Mouse (Mus musculus) MEL (cell line): ENCODE results near the gene Ppif. TPM values are rescaled to one million over a fixed set of nuclear protein-coding genes. Genes with fewer than 3 reads are reported as not detected.

Source experiments
- DNase-seq: peaks from one replicate; pipeline ENCODE4 v3.0.0; 2011; ENCODE audit warnings: low read depth, low spot score
- H3K27ac ChIP-seq: 2 replicates; pipeline ENCODE4 v1.5.1; 2012; ENCODE audit warnings: low read depth, mild to moderate bottlenecking, control low read depth, low read length, moderate library complexity; ENCODE audit not compliant: control insufficient read depth
- H3K27me3 ChIP-seq, 2 experiments: fragments of 150-350 bp in 1 of 2; sonication (generic) in 1 of 2; 2 replicates each; pipeline ENCODE4 v1.6.1; 2012; ENCODE audit warnings: low read length in 2 of 2, mild to moderate bottlenecking in 2 of 2, improper control_type of control experiment in 1 of 2, moderate library complexity in 1 of 2; ENCODE audit not compliant: insufficient read depth in 2 of 2, control insufficient read depth in 1 of 2
- H3K36me3 ChIP-seq, 2 experiments: 2 replicates each; pipeline ENCODE4 v1.6.1; 2012 to 2014; ENCODE audit warnings: low read length in 2 of 2, improper control_type of control experiment in 1 of 2, inconsistent platforms in 1 of 2, mild to moderate bottlenecking in 1 of 2; ENCODE audit not compliant: insufficient read depth in 2 of 2, control insufficient read depth in 1 of 2
- H3K4me1 ChIP-seq, 2 experiments: fragments of 150-350 bp in 1 of 2; sonication (generic) in 1 of 2; 2 replicates each; pipeline ENCODE4 v1.6.1; 2012; ENCODE audit warnings: low read length in 2 of 2, improper control_type of control experiment in 1 of 2, mild to moderate bottlenecking in 1 of 2; ENCODE audit not compliant: insufficient read depth in 2 of 2, control insufficient read depth in 1 of 2
- H3K4me3 ChIP-seq, 2 experiments: fragments of 150-350 bp in 1 of 2; sonication (generic) in 1 of 2; 2 replicates each; pipeline ENCODE4 v1.5.1; 2012; ENCODE audit warnings: low read depth in 2 of 2, low read length in 2 of 2, mild to moderate bottlenecking in 2 of 2, moderate library complexity in 2 of 2, control low read depth in 1 of 2, improper control_type of control experiment in 1 of 2; ENCODE audit not compliant: control insufficient read depth in 1 of 2, insufficient read depth in 1 of 2
- H3K79me2 ChIP-seq: 2 replicates; pipeline ENCODE4 v1.6.1; 2012; ENCODE audit warnings: mild to moderate bottlenecking, low read length, moderate library complexity; ENCODE audit not compliant: control insufficient read depth, poor library complexity, insufficient read depth
- H3K9ac ChIP-seq: 2 replicates; pipeline ENCODE4 v1.6.1; 2012; ENCODE audit warnings: low read depth, mild to moderate bottlenecking, control low read depth, low read length, moderate library complexity; ENCODE audit not compliant: control insufficient read depth, poor library complexity, severe bottlenecking
- H3K9me3 ChIP-seq: fragments of 150-350 bp; sonication (generic); replicated peaks from 2 replicates; pipeline ENCODE4 v1.6.1; 2012; ENCODE audit warnings: mild to moderate bottlenecking, low read length, improper control_type of control experiment, moderate library complexity; ENCODE audit not compliant: insufficient read depth
- CHD2 ChIP-seq: IDR thresholded peaks from 2 replicates; pipeline ENCODE4 v1.6.1; 2011; ENCODE audit warnings: low read length, improper control_type of control experiment
- CTCF ChIP-seq, 3 experiments: IDR thresholded peaks in 2 of 3; conservative IDR thresholded peaks in 1 of 3; 2 replicates each; pipeline ENCODE4 v1.5.1; 2011 to 2012; ENCODE audit warnings: low read length in 3 of 3, low read depth in 2 of 3, mild to moderate bottlenecking in 2 of 3, improper control_type of control experiment in 1 of 3, inconsistent platforms in 1 of 3, mixed read lengths in 1 of 3, moderate library complexity in 1 of 3; ENCODE audit not compliant: control insufficient read depth in 1 of 3, insufficient read depth in 1 of 3, poor library complexity in 1 of 3, severe bottlenecking in 1 of 3
- E2F4 ChIP-seq: IDR thresholded peaks from 2 replicates; pipeline ENCODE4 v1.6.1; 2011; ENCODE audit warnings: low read depth, low read length, improper control_type of control experiment, borderline replicate concordance
- ELF1 ChIP-seq: IDR thresholded peaks from 2 replicates; pipeline ENCODE4 v1.6.1; 2014; ENCODE audit warnings: low read depth, mild to moderate bottlenecking, inconsistent platforms, low read length, improper control_type of control experiment, moderate library complexity
- ETS1 ChIP-seq: IDR thresholded peaks from 2 replicates; pipeline ENCODE4 v1.6.1; 2012; ENCODE audit warnings: low read depth, mild to moderate bottlenecking, inconsistent platforms, low read length, improper control_type of control experiment, moderate library complexity
- MAZ ChIP-seq: IDR thresholded peaks from 2 replicates; pipeline ENCODE4 v1.6.1; 2012; ENCODE audit warnings: low read depth, mild to moderate bottlenecking, inconsistent platforms, low read length, improper control_type of control experiment
- MEF2A ChIP-seq: IDR thresholded peaks from 2 replicates; pipeline ENCODE4 v1.6.1; 2014; ENCODE audit warnings: low read depth, mild to moderate bottlenecking, inconsistent platforms, low read length, improper control_type of control experiment; ENCODE audit not compliant: poor library complexity, insufficient replicate concordance, severe bottlenecking; ENCODE audit errors: extremely low read depth
- POLR2AphosphoS2 ChIP-seq: IDR thresholded peaks from 2 replicates; pipeline ENCODE4 v1.6.1; 2011; ENCODE audit warnings: low read length, improper control_type of control experiment
- RAD21 ChIP-seq: IDR thresholded peaks from 2 replicates; pipeline ENCODE4 v1.6.1; 2011; ENCODE audit warnings: mild to moderate bottlenecking, low read depth, low read length, improper control_type of control experiment
- RCOR1 ChIP-seq: IDR thresholded peaks from 2 replicates; pipeline ENCODE4 v1.6.1; 2012; ENCODE audit warnings: low read depth, mild to moderate bottlenecking, inconsistent platforms, low read length, improper control_type of control experiment
- SMC3 ChIP-seq: IDR thresholded peaks from 2 replicates; pipeline ENCODE4 v1.6.1; 2011; ENCODE audit warnings: low read depth, low read length, improper control_type of control experiment
- UBTF ChIP-seq: IDR thresholded peaks from 2 replicates; pipeline ENCODE4 v1.6.1; 2012; ENCODE audit warnings: low read depth, mild to moderate bottlenecking, inconsistent platforms, low read length, improper control_type of control experiment, moderate library complexity, borderline replicate concordance; ENCODE audit not compliant: insufficient read depth
- USF1 ChIP-seq: IDR thresholded peaks from 2 replicates; pipeline ENCODE4 v1.6.1; 2014; ENCODE audit warnings: low read depth, mild to moderate bottlenecking, inconsistent platforms, low read length, improper control_type of control experiment, moderate library complexity
- USF2 ChIP-seq, 2 experiments: IDR thresholded peaks; 2 replicates each; pipeline ENCODE4 v1.6.1; 2011 to 2012; ENCODE audit warnings: improper control_type of control experiment in 2 of 2, low read length in 2 of 2, borderline replicate concordance in 1 of 2, inconsistent platforms in 1 of 2, low read depth in 1 of 2, mild to moderate bottlenecking in 1 of 2; ENCODE audit not compliant: insufficient read depth in 1 of 2
- ZC3H11A ChIP-seq: IDR thresholded peaks from 2 replicates; pipeline ENCODE4 v1.6.1; 2012; ENCODE audit warnings: low read depth, mild to moderate bottlenecking, inconsistent platforms, low read length, improper control_type of control experiment
- ZMIZ1 ChIP-seq: IDR thresholded peaks from 2 replicates; pipeline ENCODE4 v1.6.1; 2012; ENCODE audit warnings: low read depth, mild to moderate bottlenecking, inconsistent platforms, low read length, improper control_type of control experiment, moderate library complexity
- polyA plus RNA-seq, 2 experiments: library from polyadenylated mRNA; stranded (reverse) in 1 of 2; unstranded in 1 of 2; fragments of >175 nt in 1 of 2; fragments of >200 nt in 1 of 2; gene quantifications; 2 replicates each; pipeline versions ENCODE4 v1.2.1 to v1.2.4; 2012; ENCODE audit warnings: low replicate concordance in 2 of 2, low read depth in 1 of 2; ENCODE audit not compliant: insufficient read length in 2 of 2, insufficient read depth in 1 of 2, missing spikeins in 1 of 2
- total RNA-seq: library from RNA; depleted of rRNA; stranded (reverse); fragments of 300-350 nt; gene quantifications from 2 replicates; pipeline ENCODE4 v1.2.3, GENCODE M21; 2012

Gene Ppif
- total and polyA plus RNA-seq, 3 experiments, result 71.0 to 128 (median 127) TPM

- Histone ChIP-seq H3K36me3 (no peaks in the 10 kb centered on the region), H3K27me3 (no peaks in the 10 kb centered on the region), H3K4me1 (no peaks in the 10 kb centered on the region), H3K9me3 (no peaks in the 10 kb centered on the region), H3K4me3 (no peak overlapping the region), H3K9ac (no peak overlapping the region), H3K79me2 (no peaks in the 10 kb centered on the region), H3K27ac (no peak overlapping the region)
- DNase-seq, result no peak
- TF ChIP-seq E2F4 (no peak), ZMIZ1 (no peak), CHD2 (no peak), POLR2AphosphoS2 (no peak), MEF2A (no peak), ETS1 (no peak), USF2 (IDR thresholded peaks at IDR 0.05; ENCODE audit: borderline replicate concordance in 1 of 2, insufficient read depth in 1 of 2, low read depth in 1 of 2, low read length in 2 of 2) (no peak)
Observed at GRCm38 (mm10) chr14:25725032-25725497, 31.1 kb downstream of the Ppif start.

GRCm38 (mm10) chr14:25725690-25726089 is 31.7 kb downstream of the Ppif start:
- Histone ChIP-seq H3K36me3 (no peaks in the 10 kb centered on the region), H3K27ac (no peak overlapping the region), H3K9me3 (no peaks in the 10 kb centered on the region)

GRCm38 (mm10) chr14:25726226-25727148 is 32.5 kb downstream of the Ppif start:
- H3K9me3 ChIP-seq, result no peaks in the 10 kb centered on the region
- peak; percentile 93 to 97 (median 97) for TF ChIP-seq CTCF (IDR thresholded peaks at IDR 0.05 in 2 of 3, conservative IDR thresholded peaks at IDR 0.05 in 1 of 3; ENCODE audit: control insufficient read depth in 1 of 3, insufficient read depth in 1 of 3, low read depth in 2 of 3, low read length in 3 of 3, poor library complexity in 1 of 3, severe bottlenecking in 1 of 3)
- TF ChIP-seq USF1, result no peak
- TF ChIP-seq CHD2, result no peak
- TF ChIP-seq SMC3, result peak; percentile 94
- peak; percentile 62 for TF ChIP-seq RAD21
- peak; percentile 66 for TF ChIP-seq ZC3H11A
- no peaks in the 10 kb centered on the region for H3K79me2 ChIP-seq
- no peak overlapping the region for H3K4me3 ChIP-seq
- no peak overlapping the region for H3K9ac ChIP-seq
- no peaks in the 10 kb centered on the region for H3K27me3 ChIP-seq
- H3K27ac ChIP-seq, result no peak overlapping the region
- H3K4me1 ChIP-seq, result no peaks in the 10 kb centered on the region
- DNase-seq, result peak; percentile 67
- H3K36me3 ChIP-seq, result no peaks in the 10 kb centered on the region

More at GRCm38 (mm10) chr14:25725690-25726089, 31.7 kb downstream of the Ppif start:
- TF ChIP-seq USF1 (no peak), RCOR1 (no peak), MAZ (no peak), UBTF (no peak), RAD21 (no peak), ELF1 (no peak)
- H3K27me3 ChIP-seq, result no peaks in the 10 kb centered on the region
- DNase-seq, result no peak
- no peaks in the 10 kb centered on the region for H3K79me2 ChIP-seq
- H3K9ac ChIP-seq, result no peak overlapping the region
- H3K4me1 ChIP-seq, result no peaks in the 10 kb centered on the region
- H3K4me3 ChIP-seq, result no peak overlapping the region
